Mouse (Mus musculus) heart, adult 2 months (tissue): ENCODE measurements at regions not wholly inside any gene's neighbourhood (a gene's known extent, or its start where the extent isn't known, plus 50 kb on each side); places are given as distances from the start of the nearest gene placed in this dataset.

Experiments
- DNase-seq, 2 experiments: peaks; one replicate each; pipeline ENCODE4 v3.0.0; 2021
- H3K27ac ChIP-seq: fragments of 200-600 bp; 2 replicates; pipeline ENCODE4 v1.8.1; 2022
- H3K27me3 ChIP-seq: fragments of 200-500 bp; 2 replicates; pipeline ENCODE4 v1.6.1; 2012; ENCODE audit warnings: mild to moderate bottlenecking, low read length, inconsistent platforms, mixed read lengths; ENCODE audit not compliant: control insufficient read depth, insufficient read depth
- H3K36me3 ChIP-seq: fragments of 200-500 bp; 2 replicates; pipeline ENCODE4 v1.6.1; 2012; ENCODE audit warnings: low read length, inconsistent platforms; ENCODE audit not compliant: control insufficient read depth, insufficient read depth
- H3K4me1 ChIP-seq: fragments of 200-500 bp; 2 replicates; pipeline ENCODE4 v1.6.1; 2011; ENCODE audit warnings: low read length; ENCODE audit not compliant: control insufficient read depth, insufficient read depth
- H3K4me3 ChIP-seq: fragments of 200-600 bp; 2 replicates; pipeline ENCODE4 v1.8.1; 2022
- H3K79me2 ChIP-seq: fragments of 200-500 bp; replicated peaks from 2 replicates; pipeline ENCODE4 v1.6.1; 2012; ENCODE audit warnings: mild to moderate bottlenecking, inconsistent platforms, low read length, moderate library complexity, mixed read lengths; ENCODE audit not compliant: control insufficient read depth, insufficient read depth
- H3K9ac ChIP-seq: fragments of 200-500 bp; 2 replicates; pipeline ENCODE4 v1.6.1; 2012; ENCODE audit warnings: low read depth, mild to moderate bottlenecking, control low read depth, inconsistent platforms, low read length, mixed read lengths
- CTCF ChIP-seq: fragments of 200-600 bp; IDR thresholded peaks from 2 replicates; pipeline ENCODE4 v1.8.1; 2022; ENCODE audit warnings: antibody characterized with exemption, mild to moderate bottlenecking, moderate library complexity
- EP300 ChIP-seq: fragments of 200-500 bp; IDR thresholded peaks from 2 replicates; pipeline ENCODE4 v1.6.1; 2011; ENCODE audit warnings: low read depth, low read length, control low read depth; ENCODE audit not compliant: insufficient read depth
- POLR2A ChIP-seq: fragments of 200-500 bp; IDR thresholded peaks from 2 replicates; pipeline ENCODE4 v1.6.1; 2011; ENCODE audit warnings: mild to moderate bottlenecking, low read depth, low read length, control low read depth; ENCODE audit not compliant: insufficient read depth
- WGBS: fragments of 180-500 bp; shearing (Covaris S2); methylation state at CpG from one replicate; pipeline ENCODE4 v1.1.7; 2018; 5-methylcytosine and 5-hydroxymethylcytosine counted together
- intact Hi-C: fragments of 180-260 bp; cut with DNase I; formaldehyde crosslinking; loops from one replicate; pipeline ENCODE4 v1.15.1; 2025

DNA sequence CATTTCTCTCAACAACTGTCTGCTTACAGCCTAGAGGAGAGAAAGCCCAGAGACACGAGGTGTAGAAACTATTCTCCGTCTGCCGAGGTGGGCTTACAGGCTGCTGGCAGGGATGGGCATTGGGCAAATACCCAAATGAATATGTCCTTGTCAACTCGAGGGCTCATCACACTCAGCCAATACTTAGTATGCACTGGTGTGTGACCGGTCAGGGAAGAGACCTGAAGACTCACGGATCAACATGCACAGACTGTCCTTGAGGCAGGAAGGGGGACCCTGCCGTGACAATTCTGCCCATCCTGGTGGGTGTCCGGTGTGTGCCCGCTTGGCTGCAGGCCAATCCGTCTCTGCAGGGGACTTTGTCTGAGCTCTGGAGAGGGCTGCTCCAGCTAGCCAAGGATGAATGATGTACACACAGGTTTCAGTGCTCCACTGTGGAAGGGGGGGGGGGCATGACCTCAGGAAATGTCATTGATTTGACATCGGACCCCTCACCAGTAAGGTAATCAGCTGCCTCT is 168.7 kb downstream of the Vrk1 start:
- peaks cover 1% of the 10 kb centered on the region; the same call in 1 of the 2 replicates for H3K27me3 ChIP-seq
- no peak overlapping the region for H3K9ac ChIP-seq
- H3K4me1 ChIP-seq: no peaks in the 10 kb centered on the region
- no peaks in the 10 kb centered on the region for H3K79me2 ChIP-seq
- no peak overlapping the region for H3K4me3 ChIP-seq
- H3K27ac ChIP-seq: no peak overlapping the region
- DNase-seq: no peak
- 82% methylated on average over 11 of the region's 11 CpGs for WGBS
- intact Hi-C loops: no loop called here
- TF ChIP-seq POLR2A (no peak), EP300 (no peak), CTCF (no peak)
- no peaks in the 10 kb centered on the region for H3K36me3 ChIP-seq

- intact Hi-C loops: no loop called here
- no peak for DNase-seq
Observed at GRCm38 (mm10) chr12:106182923-106183322, 172.9 kb downstream of the Vrk1 start.

GRCm38 (mm10) chr12:106183973-106184372 is 173.9 kb downstream of the Vrk1 start:
- TF ChIP-seq EP300 (no peak), CTCF (no peak), POLR2A (no peak)
- DNase-seq: no peak
- WGBS: 54% methylated on average over 5 of the region's 5 CpGs
- intact Hi-C loops: no loop called here
- no peaks in the 10 kb centered on the region for H3K36me3 ChIP-seq
- no peaks in the 10 kb centered on the region for H3K79me2 ChIP-seq
- no peak overlapping the region for H3K27ac ChIP-seq
- no peaks in the 10 kb centered on the region for H3K27me3 ChIP-seq
- H3K4me1 ChIP-seq: no peaks in the 10 kb centered on the region
- no peak overlapping the region for H3K9ac ChIP-seq
- H3K4me3 ChIP-seq: no peak overlapping the region

More at GRCm38 (mm10) chr12:106182923-106183322, 172.9 kb downstream of the Vrk1 start:
- no peak for TF ChIP-seq CTCF
- no peak for TF ChIP-seq EP300
- no peak for TF ChIP-seq POLR2A
- H3K9ac ChIP-seq: no peak overlapping the region
- H3K27me3 ChIP-seq: no peaks in the 10 kb centered on the region
- H3K79me2 ChIP-seq: no peaks in the 10 kb centered on the region
- no peaks in the 10 kb centered on the region for H3K4me1 ChIP-seq
- H3K27ac ChIP-seq: no peak overlapping the region
- H3K36me3 ChIP-seq: no peaks in the 10 kb centered on the region
- no peak overlapping the region for H3K4me3 ChIP-seq
- WGBS: 68% methylated on average over 7 of the region's 7 CpGs

GRCm38 (mm10) chr12:106185398-106186077 is 175.5 kb downstream of the Vrk1 start:
- Histone ChIP-seq H3K27me3 (no peaks in the 10 kb centered on the region), H3K4me1 (no peaks in the 10 kb centered on the region), H3K36me3 (no peaks in the 10 kb centered on the region), H3K9ac (no peak overlapping the region), H3K27ac (no peak overlapping the region), H3K79me2 (no peaks in the 10 kb centered on the region), H3K4me3 (no peak overlapping the region)
- intact Hi-C loops: no loop called here
- DNase-seq: no peak
- 58% methylated on average over 18 of the region's 18 CpGs for WGBS
- TF ChIP-seq CTCF (no peak), POLR2A (no peak), EP300 (no peak)

DNA sequence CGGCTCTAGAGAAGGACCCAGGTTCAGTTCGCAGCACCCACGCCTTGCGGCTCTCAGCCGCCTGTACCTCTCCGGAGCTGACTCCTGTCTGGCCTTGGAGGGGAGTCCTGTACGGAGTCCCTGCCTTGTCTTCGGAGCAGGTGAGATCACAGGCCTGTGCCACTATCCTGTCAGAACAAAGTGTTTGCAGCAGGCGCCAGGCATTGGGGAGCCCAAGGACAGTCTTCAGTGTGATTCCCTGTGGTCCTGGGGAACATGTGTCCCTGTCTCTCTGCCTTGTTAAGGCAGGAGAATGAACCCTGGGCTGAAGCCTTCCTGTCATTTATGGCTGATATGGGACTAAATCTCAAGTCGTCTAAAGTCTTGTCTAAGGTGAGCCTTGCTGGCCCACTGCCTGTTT is 176.5 kb downstream of the Vrk1 start:
- WGBS: 85% methylated on average over 10 of the region's 10 CpGs

GRCm38 (mm10) chr12:106191771-106192170 is 181.7 kb downstream of the Vrk1 start:
- 76% methylated on average over 7 of the region's 7 CpGs for WGBS

More for the DNA sequence above, 176.5 kb downstream of the Vrk1 start:
- no peaks in the 10 kb centered on the region for H3K36me3 ChIP-seq
- TF ChIP-seq POLR2A: no peak
- TF ChIP-seq EP300: no peak
- no peak for TF ChIP-seq CTCF
- H3K27ac ChIP-seq: no peak overlapping the region
- intact Hi-C loops: no loop called here
- H3K4me1 ChIP-seq: no peaks in the 10 kb centered on the region
- H3K4me3 ChIP-seq: no peak overlapping the region
- DNase-seq: no peak
- no peak overlapping the region for H3K9ac ChIP-seq
- no peaks in the 10 kb centered on the region for H3K79me2 ChIP-seq
- H3K27me3 ChIP-seq: no peaks in the 10 kb centered on the region

More at GRCm38 (mm10) chr12:106191771-106192170, 181.7 kb downstream of the Vrk1 start:
- DNase-seq: no peak
- Histone ChIP-seq H3K36me3 (no peaks in the 10 kb centered on the region), H3K79me2 (no peaks in the 10 kb centered on the region), H3K27me3 (no peaks in the 10 kb centered on the region), H3K27ac (no peak overlapping the region), H3K9ac (no peak overlapping the region), H3K4me1 (no peaks in the 10 kb centered on the region), H3K4me3 (no peak overlapping the region)
- intact Hi-C loops: no loop called here
- TF ChIP-seq EP300 (no peak), CTCF (no peak)
